Mouse (Mus musculus): ENCODE measurements around the gene Paf1.

GRCm38 (mm10) chr7:28351676-28352191 is 41.0 kb upstream of the Paf1 start:
- no peak for TF ChIP-seq CTCF (conservative IDR thresholded peaks at IDR 0.05; ENCODE audit: low read length)
- TF ChIP-seq NANOG (IDR thresholded peaks at IDR 0.05; ENCODE audit: borderline replicate concordance, low read length) = no peak
- no peak for TF ChIP-seq POU5F1 (IDR thresholded peaks at IDR 0.05; ENCODE audit: borderline replicate concordance, low read length)
